Mouse (Mus musculus) megakaryocyte, embryonic 14.5 days (primary cell): ENCODE results near the gene Tm4sf5. TPM values are rescaled to one million over a fixed set of nuclear protein-coding genes. Genes with fewer than 3 reads are reported as not detected.
"Not testable (repeated sequence)": the region's sequence is repeated elsewhere in the genome, so short reads cannot be mapped to it uniquely, and the experiment has no call there.

Experiments used
- H3K27me3 ChIP-seq: replicated peaks from 2 replicates; pipeline ENCODE3; 2012; ENCODE audit warnings: inconsistent platforms
- H3K36me3 ChIP-seq: replicated peaks from 2 replicates; pipeline ENCODE3; 2012; ENCODE audit warnings: low read length, inconsistent platforms, mixed read lengths
- H3K4me1 ChIP-seq: 2 replicates; pipeline ENCODE4 v1.6.1; 2012; ENCODE audit warnings: inconsistent platforms
- H3K4me3 ChIP-seq: replicated peaks from 2 replicates; pipeline ENCODE3; 2012; ENCODE audit warnings: moderate library complexity, mild to moderate bottlenecking, inconsistent platforms
- H3K9me3 ChIP-seq: 2 replicates; pipeline ENCODE4 v1.6.1; 2012; ENCODE audit warnings: inconsistent platforms
- FLI1 ChIP-seq: IDR thresholded peaks from 2 replicates; pipeline ENCODE4 v1.6.1; 2012; ENCODE audit warnings: low read length, inconsistent platforms, mixed read lengths
- GATA1 ChIP-seq: IDR thresholded peaks from 3 replicates; pipeline ENCODE4 v1.6.1; 2012; ENCODE audit warnings: mixed read lengths, low read length, inconsistent platforms, borderline replicate concordance
- polyA plus RNA-seq: library from polyadenylated mRNA; stranded (reverse); fragments of >175 nt; gene quantifications from 2 replicates; pipeline ENCODE4 v1.2.3, GENCODE M21; 2012; ENCODE audit warnings: low replicate concordance; ENCODE audit not compliant: insufficient read depth

Tm4sf5 gene
- polyA plus RNA-seq, 1 experiment, result 0.55 TPM

- no peak for TF ChIP-seq FLI1
- peaks cover 47% of the 10 kb centered on the region for H3K27me3 ChIP-seq
- no peaks in the 10 kb centered on the region for H3K36me3 ChIP-seq
- no peaks in the 10 kb centered on the region for H3K9me3 ChIP-seq
- H3K4me1 ChIP-seq, result peaks cover 50% of the 10 kb centered on the region
- H3K4me3 ChIP-seq, result peak overlapping the region; percentile 72
Measured at GRCm38 (mm10) chr11:70509753-70510564, 4.9 kb downstream of the Tm4sf5 start.

GRCm38 (mm10) chr11:70511242-70511641 lies 6.2 kb downstream of the Tm4sf5 start:
- Histone ChIP-seq H3K4me3 (no peak overlapping the region), H3K9me3 (no peaks in the 10 kb centered on the region), H3K36me3 (no peaks in the 10 kb centered on the region), H3K4me1 (peaks cover 38% of the 10 kb centered on the region), H3K27me3 (peaks cover 46% of the 10 kb centered on the region)
- no peak for TF ChIP-seq FLI1
- TF ChIP-seq GATA1, result no peak

DNA sequence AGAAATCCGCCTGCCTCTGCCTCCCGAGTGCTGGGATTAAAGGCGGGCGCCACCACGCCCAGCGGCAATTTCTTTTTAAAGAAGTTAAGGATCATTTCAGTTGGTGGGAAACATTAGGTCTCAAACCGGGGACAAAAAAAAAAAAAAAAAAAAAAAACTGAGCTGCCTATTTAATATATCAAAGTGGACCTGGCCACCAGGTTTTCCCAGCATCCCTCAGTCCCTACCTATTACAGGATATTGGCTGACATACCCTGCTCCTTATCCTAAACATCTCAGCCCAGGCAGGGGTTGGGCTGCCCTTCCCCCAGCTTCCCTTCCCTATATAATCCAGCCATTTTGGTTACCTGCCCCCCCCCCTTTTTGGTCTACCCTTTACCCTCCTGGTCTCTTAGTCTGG lies 6.8 kb downstream of the Tm4sf5 start:
- Histone ChIP-seq H3K4me3 (no peak overlapping the region), H3K4me1 (peaks cover 35% of the 10 kb centered on the region), H3K36me3 (no peaks in the 10 kb centered on the region), H3K27me3 (peaks cover 46% of the 10 kb centered on the region), H3K9me3 (no peaks in the 10 kb centered on the region)
- TF ChIP-seq GATA1 (no peak), FLI1 (no peak)

DNA sequence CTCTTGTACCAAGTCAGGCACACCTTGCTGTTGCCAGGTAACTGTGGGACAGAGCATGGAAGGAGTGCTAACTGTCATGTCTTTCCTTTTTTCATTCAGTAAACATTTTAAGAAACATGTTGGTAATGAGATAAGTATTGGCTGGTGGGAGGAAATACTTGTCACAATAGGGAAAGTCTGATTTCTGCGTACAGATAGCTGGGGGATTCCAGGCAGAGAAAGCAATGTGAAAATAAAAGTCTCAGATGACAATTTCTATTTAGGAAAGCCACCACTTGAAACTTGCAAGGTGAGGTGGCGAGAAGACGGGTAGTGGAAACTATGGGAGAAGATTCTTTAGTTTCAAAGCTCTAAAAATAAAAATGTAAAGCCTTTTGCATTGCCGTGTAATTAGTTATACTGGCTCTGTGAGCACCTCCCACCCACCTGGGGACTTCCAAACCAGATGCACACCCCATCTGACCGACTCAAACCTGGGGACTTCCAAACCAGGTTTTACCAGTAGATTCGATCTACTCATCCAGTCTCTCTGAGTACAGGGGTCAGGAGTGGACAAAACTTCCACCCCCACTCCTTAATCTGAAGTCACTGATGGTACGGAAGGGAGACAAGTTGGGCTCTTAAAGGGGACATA lies 7.8 kb downstream of the Tm4sf5 start:
- H3K9me3 ChIP-seq, result no peaks in the 10 kb centered on the region
- TF ChIP-seq GATA1, result no peak
- TF ChIP-seq FLI1, result no peak
- H3K36me3 ChIP-seq, result no peaks in the 10 kb centered on the region
- H3K4me1 ChIP-seq, result peaks cover 35% of the 10 kb centered on the region
- H3K27me3 ChIP-seq, result peaks cover 44% of the 10 kb centered on the region
- H3K4me3 ChIP-seq, result no peak overlapping the region

GRCm38 (mm10) chr11:70513520-70513919 lies 8.5 kb downstream of the Tm4sf5 start:
- Histone ChIP-seq H3K9me3 (no peaks in the 10 kb centered on the region), H3K4me1 (peaks cover 39% of the 10 kb centered on the region), H3K4me3 (no peak overlapping the region), H3K27me3 (peaks cover 42% of the 10 kb centered on the region), H3K36me3 (no peaks in the 10 kb centered on the region)
- no peak for TF ChIP-seq FLI1
- TF ChIP-seq GATA1, result no peak

DNA sequence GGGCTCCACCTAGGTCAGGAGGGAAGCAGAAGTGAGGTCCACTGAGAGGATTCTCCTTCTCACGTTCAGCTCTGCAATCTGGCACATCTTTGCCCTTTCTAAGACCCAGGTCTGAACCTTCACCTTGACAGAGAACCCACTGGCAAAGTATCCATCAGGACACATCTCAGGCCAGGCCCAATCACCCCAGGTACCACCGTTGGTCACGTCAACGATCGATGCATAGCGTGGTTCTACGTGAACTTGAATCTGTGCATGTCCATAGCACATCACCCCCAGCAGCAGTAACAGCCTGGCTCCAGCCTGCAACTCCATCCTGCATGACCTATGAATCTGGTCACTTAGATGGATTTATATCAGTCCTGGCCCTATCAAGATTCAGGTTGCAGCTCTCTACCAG lies 9.2 kb downstream of the Tm4sf5 start, which contains the start of gene Vmo1:
Gene Vmo1, minus strand, starts transcription at position 329 of the 400 bp plus-strand sequence.
- no peaks in the 10 kb centered on the region for H3K9me3 ChIP-seq
- peaks cover 36% of the 10 kb centered on the region for H3K27me3 ChIP-seq
- H3K4me1 ChIP-seq, result peaks cover 45% of the 10 kb centered on the region
- no peaks in the 10 kb centered on the region for H3K36me3 ChIP-seq
- no peak within 1 kb of the TSS for H3K4me3 ChIP-seq
- TF ChIP-seq FLI1 (no peak), GATA1 (no peak)

- H3K9me3 ChIP-seq, result no peaks in the 10 kb centered on the region
- no peak for TF ChIP-seq FLI1
- no peak for TF ChIP-seq GATA1
- peaks cover 31% of the 10 kb centered on the region for H3K27me3 ChIP-seq
Measured at GRCm38 (mm10) chr11:70516352-70516751, 11.3 kb downstream of the Tm4sf5 start.

GRCm38 (mm10) chr11:70518436-70518835 lies 13.4 kb downstream of the Tm4sf5 start:
- Histone ChIP-seq H3K9me3 (no peaks in the 10 kb centered on the region), H3K27me3 (peaks cover 29% of the 10 kb centered on the region), H3K36me3 (no peaks in the 10 kb centered on the region), H3K4me1 (peaks cover 30% of the 10 kb centered on the region), H3K4me3 (no peak overlapping the region)
- TF ChIP-seq FLI1 (no peak), GATA1 (no peak)

More at GRCm38 (mm10) chr11:70516352-70516751, 11.3 kb downstream of the Tm4sf5 start:
- H3K4me1 ChIP-seq, result peaks cover 46% of the 10 kb centered on the region
- no peaks in the 10 kb centered on the region for H3K36me3 ChIP-seq
- no peak overlapping the region for H3K4me3 ChIP-seq

- no peak within 1 kb of the TSS for H3K4me3 ChIP-seq
- no peak for TF ChIP-seq FLI1
- TF ChIP-seq GATA1, result no peak
- no peaks in the 10 kb centered on the region for H3K9me3 ChIP-seq
- H3K27me3 ChIP-seq, result peaks cover 24% of the 10 kb centered on the region
- H3K4me1 ChIP-seq, result peaks cover 26% of the 10 kb centered on the region
- H3K36me3 ChIP-seq, result no peaks in the 10 kb centered on the region
Measured at GRCm38 (mm10) chr11:70518923-70519322, 13.9 kb downstream of the Tm4sf5 start, which contains the start of gene Gltpd2. TSS of gene Gltpd2 (plus strand) at chr11:70519196.

- Histone ChIP-seq H3K9me3 (no peaks in the 10 kb centered on the region), H3K4me1 (peaks cover 30% of the 10 kb centered on the region), H3K4me3 (no peak overlapping the region), H3K27me3 (peaks cover 18% of the 10 kb centered on the region), H3K36me3 (no peaks in the 10 kb centered on the region)
- TF ChIP-seq FLI1, result no peak
- TF ChIP-seq GATA1, result no peak
Measured at GRCm38 (mm10) chr11:70520178-70520769, 15.2 kb downstream of the Tm4sf5 start.

GRCm38 (mm10) chr11:70523306-70523989 lies 18.4 kb downstream of the Tm4sf5 start:
- peaks cover 14% of the 10 kb centered on the region for H3K27me3 ChIP-seq
- H3K9me3 ChIP-seq, H3K4me3 ChIP-seq: not testable (repeated sequence)
- H3K4me1 ChIP-seq, result peaks cover 49% of the 10 kb centered on the region
- peaks cover 27% of the 10 kb centered on the region for H3K36me3 ChIP-seq
